Mouse (Mus musculus): ENCODE results near the gene Vps41. TPM values are rescaled to one million over a fixed set of nuclear protein-coding genes. Genes with fewer than 3 reads are reported as not detected.
A peak's percentile ranks its signal among the peaks of the same experiment; 100 is the strongest.

Gene Vps41
- total and polyA plus RNA-seq, 3 experiments: 26.0 to 27.2 TPM; not detected in 1

- no peak for TF ChIP-seq USF1 (IDR thresholded peaks at IDR 0.05; ENCODE audit: low read depth, low read length)
- no peak for TF ChIP-seq TBP (IDR thresholded peaks at IDR 0.05; ENCODE audit: low read depth, low read length)
- no peak for TF ChIP-seq TAL1 (IDR thresholded peaks at IDR 0.05; ENCODE audit: low read length)
- no peak for TF ChIP-seq MAZ (IDR thresholded peaks at IDR 0.05; ENCODE audit: low read depth, low read length)
- TF ChIP-seq ZC3H11A (IDR thresholded peaks at IDR 0.05; ENCODE audit: low read depth, low read length): no peak
- Histone ChIP-seq H3K9ac (ENCODE audit: control insufficient read depth, low read depth, low read length, poor library complexity, severe bottlenecking) (no peak overlapping the region), H3K27me3 (ENCODE audit: control insufficient read depth in 1 of 2, insufficient read depth in 2 of 2, low read length in 2 of 2) (peaks cover 0 to 2% of the 10 kb centered on the region in 2 experiments; a peak in 1 of 4 replicates), H3K36me3 (ENCODE audit: control insufficient read depth in 1 of 2, insufficient read depth in 2 of 2, low read length in 2 of 2) (no peaks in the 10 kb centered on the region), H3K79me2 (ENCODE audit: control insufficient read depth, insufficient read depth, low read length, poor library complexity) (no peaks in the 10 kb centered on the region), H3K27ac (ENCODE audit: control insufficient read depth, low read depth, low read length) (no peak overlapping the region), H3K4me3 (ENCODE audit: control insufficient read depth in 1 of 2, insufficient read depth in 1 of 2, low read depth in 2 of 2, low read length in 2 of 2) (no peak overlapping the region), H3K4me1 (ENCODE audit: control insufficient read depth in 1 of 2, insufficient read depth in 2 of 2, low read length in 2 of 2) (no peaks in the 10 kb centered on the region), H3K9me3 (replicated peaks; ENCODE audit: insufficient read depth, low read length) (no peaks in the 10 kb centered on the region)
- DNase-seq (ENCODE audit: low read depth, low spot score): no peak
Measured at GRCm38 (mm10) chr13:18711685-18712084, 5.4 kb upstream of the Vps41 start.

- H3K27me3 ChIP-seq (ENCODE audit: control insufficient read depth in 1 of 2, insufficient read depth in 2 of 2, low read length in 2 of 2): peaks cover 0 to 2% of the 10 kb centered on the region in 2 experiments; a peak in 1 of 4 replicates
- H3K79me2 ChIP-seq (ENCODE audit: control insufficient read depth, insufficient read depth, low read length, poor library complexity): peaks cover 2% of the 10 kb centered on the region; the same call in 1 of the 2 replicates
- peaks cover 0 to 4% of the 10 kb centered on the region in 2 experiments; a peak in 2 of 4 replicates for H3K36me3 ChIP-seq (ENCODE audit: control insufficient read depth in 1 of 2, insufficient read depth in 2 of 2, low read length in 2 of 2)
- TF ChIP-seq MAZ (IDR thresholded peaks at IDR 0.05; ENCODE audit: low read depth, low read length): no peak
- no peak for TF ChIP-seq GATA1 (IDR thresholded peaks at IDR 0.05; ENCODE audit: low read depth, low read length)
- peak; percentile 54 for TF ChIP-seq ZNF384 (IDR thresholded peaks at IDR 0.05; ENCODE audit: low read depth, low read length)
- H3K9me3 ChIP-seq (replicated peaks; ENCODE audit: insufficient read depth, low read length): no peaks in the 10 kb centered on the region
- no peak for DNase-seq (ENCODE audit: low read depth, low spot score)
- H3K4me3 ChIP-seq (ENCODE audit: control insufficient read depth in 1 of 2, insufficient read depth in 1 of 2, low read depth in 2 of 2, low read length in 2 of 2): peak overlapping the region in 1 of 2 experiments; percentile 90; a peak in 2 of 4 replicates
- H3K4me1 ChIP-seq (ENCODE audit: control insufficient read depth in 1 of 2, insufficient read depth in 2 of 2, low read length in 2 of 2): peaks cover 0 to 2% of the 10 kb centered on the region in 2 experiments; a peak in 1 of 4 replicates
- H3K9ac ChIP-seq (ENCODE audit: control insufficient read depth, low read depth, low read length, poor library complexity, severe bottlenecking): no peak overlapping the region
- H3K27ac ChIP-seq (ENCODE audit: control insufficient read depth, low read depth, low read length): no peak overlapping the region
Measured at GRCm38 (mm10) chr13:18716707-18717106, 379 bp upstream of the Vps41 start.

- Histone ChIP-seq H3K79me2 (ENCODE audit: control insufficient read depth, insufficient read depth, low read length, poor library complexity) (peaks cover 2% of the 10 kb centered on the region; the same call in 1 of the 2 replicates), H3K9ac (ENCODE audit: control insufficient read depth, low read depth, low read length, poor library complexity, severe bottlenecking) (no peak overlapping the region), H3K9me3 (replicated peaks; ENCODE audit: insufficient read depth, low read length) (no peaks in the 10 kb centered on the region), H3K4me3 (ENCODE audit: control insufficient read depth in 1 of 2, insufficient read depth in 1 of 2, low read depth in 2 of 2, low read length in 2 of 2) (no peak overlapping the region), H3K27ac (ENCODE audit: control insufficient read depth, low read depth, low read length) (no peak overlapping the region), H3K4me1 (ENCODE audit: control insufficient read depth in 1 of 2, insufficient read depth in 2 of 2, low read length in 2 of 2) (peaks cover 0 to 2% of the 10 kb centered on the region in 2 experiments; a peak in 1 of 4 replicates), H3K27me3 (ENCODE audit: control insufficient read depth in 1 of 2, insufficient read depth in 2 of 2, low read length in 2 of 2) (peaks cover 0 to 2% of the 10 kb centered on the region in 2 experiments; a peak in 1 of 4 replicates), H3K36me3 (ENCODE audit: control insufficient read depth in 1 of 2, insufficient read depth in 2 of 2, low read length in 2 of 2) (peaks cover 0 to 4% of the 10 kb centered on the region in 2 experiments; a peak in 2 of 4 replicates)
- no peak for TF ChIP-seq MAZ (IDR thresholded peaks at IDR 0.05; ENCODE audit: low read depth, low read length)
- no peak for TF ChIP-seq TCF12 (IDR thresholded peaks at IDR 0.05; ENCODE audit: low read depth, low read length)
- no peak for TF ChIP-seq MAX (IDR thresholded peaks at IDR 0.05; ENCODE audit: low read length)
- DNase-seq (ENCODE audit: low read depth, low spot score): no peak
Measured at GRCm38 (mm10) chr13:18718461-18718860, 1.4 kb downstream of the Vps41 start.

All from MEL (cell line).